Mouse (Mus musculus) inflammation-experienced regulatory T-cells (primary cell): ENCODE data around the gene AC129217.1. TPM values are rescaled to one million over a fixed set of nuclear protein-coding genes. Genes with fewer than 3 reads are reported as not detected.

Experiments used
- polyA plus RNA-seq, 2 experiments: library from polyadenylated mRNA; unstranded; fragments of 100-300 nt; shearing (Covaris generic); gene quantifications; one replicate each; pipeline ENCODE4 v1.2.1; 2017

The AC129217.1 gene
- polyA plus RNA-seq: not detected

DNA sequence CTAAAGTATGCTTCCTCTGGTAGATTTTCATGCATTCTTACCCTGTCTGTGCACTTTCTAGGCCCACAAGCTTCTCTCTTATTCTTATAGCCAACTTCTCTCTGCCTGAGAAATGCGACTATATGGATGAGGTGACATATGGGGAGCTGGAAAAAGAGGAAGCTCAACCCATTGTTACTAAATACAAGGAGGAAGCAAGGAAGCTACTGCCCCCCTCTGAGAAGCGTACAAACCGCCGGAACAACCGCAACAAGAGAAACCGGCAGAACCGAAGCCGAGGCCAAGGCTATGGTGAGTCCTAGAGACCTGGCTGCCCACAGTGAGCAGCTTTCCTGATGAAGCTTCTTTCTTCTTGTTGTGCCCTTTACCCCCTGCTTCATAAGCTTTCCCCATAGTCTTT is at the start of gene AC129217.1:
TSS of gene AC129217.1 (plus strand) at position 114 of the 400 bp plus-strand sequence.

GRCm38 (mm10) chr19:8786008-8786781 is 43.4 kb upstream of the AC129217.1 start, which contains the start of gene Taf6l:
Gene Taf6l (minus strand): TSS chr19:8786417.

DNA sequence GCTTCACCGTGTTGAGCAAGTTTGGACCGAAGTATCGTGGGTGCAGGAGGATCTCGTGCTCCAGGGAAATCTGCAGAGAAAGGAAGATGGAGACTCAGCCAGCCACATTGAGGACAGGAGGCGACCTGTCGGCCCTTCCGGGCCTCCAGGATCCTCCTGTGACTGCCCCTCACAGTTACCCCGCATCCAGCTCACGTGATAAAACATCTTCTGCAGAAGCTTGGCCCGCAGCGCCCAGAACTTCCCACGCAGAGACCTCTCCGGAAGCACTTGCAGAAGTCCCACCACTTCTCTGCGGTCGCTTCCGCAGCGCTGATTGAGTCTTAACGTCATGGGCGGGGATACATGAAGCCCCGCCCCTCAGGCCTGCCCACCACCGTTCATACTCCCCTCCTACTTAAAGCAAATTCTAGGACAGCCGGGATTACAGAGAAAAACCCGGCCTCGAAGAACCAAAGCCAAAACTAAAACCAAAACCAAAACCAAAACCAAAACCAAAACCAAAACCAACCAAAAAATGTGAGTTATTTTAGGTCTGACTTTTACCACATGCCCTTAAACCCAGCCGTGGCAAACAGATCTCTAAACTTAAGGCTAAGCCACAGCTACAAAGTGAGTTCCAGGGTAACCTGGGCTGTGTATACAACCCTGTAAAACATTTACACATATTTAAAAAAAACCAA is 31.2 kb upstream of the AC129217.1 start, which contains the start of gene Polr2g:
TSS of gene Polr2g (minus strand) at position 314 of the 683 bp plus-strand sequence.

GRCm38 (mm10) chr19:8802130-8802821 is 27.3 kb upstream of the AC129217.1 start, which contains the start of gene Zbtb3:
Gene Zbtb3 (plus strand): TSS chr19:8802555.

DNA sequence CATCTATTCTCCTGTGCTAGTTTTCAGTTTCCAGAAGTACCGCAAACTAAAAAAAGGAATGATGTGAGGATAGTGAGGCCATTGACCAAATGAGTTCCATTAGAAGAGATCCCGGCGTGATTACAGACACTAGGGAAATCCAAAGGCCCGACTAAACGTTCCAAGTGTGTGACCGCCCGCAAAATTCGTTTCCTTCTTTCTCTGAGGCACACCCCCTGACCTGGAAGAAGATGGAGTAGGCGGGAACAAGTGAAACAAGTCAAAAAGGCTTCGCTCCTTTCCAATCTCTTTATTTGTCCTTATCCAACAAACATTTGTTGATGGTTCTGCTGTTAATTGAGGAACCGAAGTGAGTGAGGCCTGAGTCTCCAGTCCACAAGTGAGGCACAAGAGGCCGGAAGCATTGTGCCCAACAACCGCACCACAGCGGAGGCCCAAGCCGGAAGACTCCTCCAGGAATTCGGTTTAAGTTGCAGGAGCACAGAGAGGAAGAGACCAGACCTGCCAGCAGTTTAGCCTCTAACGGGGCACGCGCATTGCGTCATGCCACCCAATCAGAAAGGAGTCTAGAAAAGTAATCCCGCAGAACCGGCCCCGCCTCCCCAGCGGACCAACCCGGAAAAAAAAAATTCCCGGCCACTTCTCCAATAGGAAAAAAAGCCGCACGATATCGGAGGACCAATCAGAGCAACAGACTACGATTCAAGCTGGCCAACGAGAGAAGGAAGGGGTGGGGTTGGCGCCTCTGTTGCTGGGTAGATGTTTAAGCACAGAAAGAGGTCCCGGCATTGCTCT is 10.6 kb upstream of the AC129217.1 start, which contains the start of gene Ttc9c:
TSS of gene Ttc9c (minus strand) at position 533 of the 795 bp plus-strand sequence.

DNA sequence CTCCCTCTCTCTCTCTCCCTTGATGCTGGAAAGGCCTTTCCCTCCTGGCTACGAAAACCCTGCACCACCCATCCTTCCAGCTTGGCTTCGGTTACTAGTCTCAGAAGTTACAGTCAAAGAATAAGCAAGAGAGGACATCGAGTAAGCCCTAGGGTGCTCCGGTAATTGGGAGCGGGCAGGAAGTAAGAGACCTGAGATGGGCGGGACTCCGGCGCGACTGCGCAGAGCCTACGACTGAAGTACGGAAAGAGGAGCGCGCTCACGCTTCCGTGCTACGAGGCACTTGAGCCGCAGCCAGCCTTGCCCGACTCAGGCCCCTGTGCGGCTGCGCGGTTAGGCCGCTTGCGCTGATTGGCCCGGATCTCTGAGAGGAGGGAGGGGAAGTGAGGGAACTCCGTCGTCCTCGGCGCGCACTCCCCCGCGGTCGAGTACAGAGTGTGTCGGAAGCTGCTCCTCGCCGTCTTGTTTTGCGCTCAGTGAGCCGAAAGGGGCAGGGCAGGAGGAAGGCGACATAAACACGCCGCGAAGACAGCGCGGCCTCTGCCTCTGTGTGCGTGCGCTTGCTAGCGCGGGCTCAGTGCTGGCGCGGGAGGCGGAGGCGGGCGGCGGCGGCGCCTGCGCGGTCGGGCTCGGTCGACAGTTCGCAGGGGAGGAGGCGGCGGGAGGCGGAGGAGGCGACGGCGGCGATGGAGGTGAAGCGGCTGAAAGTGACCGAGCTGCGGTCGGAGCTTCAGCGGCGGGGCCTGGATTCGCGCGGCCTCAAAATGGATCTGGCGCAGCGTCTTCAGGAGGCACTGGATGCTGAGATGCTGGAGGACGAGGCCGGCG is 9.8 kb upstream of the AC129217.1 start, which contains the start of gene Hnrnpul2:
TSS of gene Hnrnpul2 (plus strand) at position 415 of the 828 bp plus-strand sequence.

GRCm38 (mm10) chr19:8837251-8837791 is 7.7 kb downstream of the AC129217.1 start, which contains the start of gene Bscl2:
Gene Bscl2 (plus strand): TSS chr19:8837467.

DNA sequence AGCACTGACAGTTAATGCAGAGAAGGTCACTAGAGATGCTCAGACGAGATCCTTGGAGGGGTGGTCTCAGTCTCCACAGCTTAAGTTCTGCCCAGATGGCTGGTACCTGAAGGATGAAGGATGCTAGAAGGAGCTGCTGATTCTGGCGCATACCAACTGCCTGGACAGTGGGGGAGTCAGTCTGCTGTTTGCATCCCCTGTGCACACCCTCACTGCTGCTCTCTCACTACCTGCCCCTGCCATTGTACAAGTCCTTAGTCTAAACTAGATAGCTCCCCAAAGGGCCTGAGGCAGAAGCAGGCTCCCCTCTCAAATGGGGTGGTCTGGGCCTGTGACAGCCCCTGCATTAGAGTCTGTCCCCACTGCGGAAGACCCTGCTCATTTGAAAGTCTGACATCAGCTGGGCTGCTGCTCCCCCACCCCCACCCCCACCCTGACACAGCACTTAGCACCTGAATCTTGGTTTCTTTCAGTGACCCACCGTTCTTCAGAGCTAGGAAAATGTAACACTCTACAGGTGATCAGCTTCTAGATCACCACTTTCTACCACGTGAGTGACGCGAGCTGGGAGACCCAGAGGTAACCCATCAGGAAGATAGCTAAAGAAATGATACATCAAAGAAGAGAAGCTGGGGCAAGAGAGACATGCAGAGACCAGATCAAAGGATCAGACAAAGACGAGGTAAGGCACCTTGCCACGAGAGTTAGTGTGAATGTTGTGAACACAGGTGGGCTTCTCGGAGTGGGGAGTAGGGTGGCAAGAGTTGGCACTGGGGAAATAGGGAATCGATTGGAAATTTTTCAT is 9.7 kb downstream of the AC129217.1 start, which contains the start of gene Gng3:
TSS of gene Gng3 (minus strand) at position 92 of the 805 bp plus-strand sequence.

DNA sequence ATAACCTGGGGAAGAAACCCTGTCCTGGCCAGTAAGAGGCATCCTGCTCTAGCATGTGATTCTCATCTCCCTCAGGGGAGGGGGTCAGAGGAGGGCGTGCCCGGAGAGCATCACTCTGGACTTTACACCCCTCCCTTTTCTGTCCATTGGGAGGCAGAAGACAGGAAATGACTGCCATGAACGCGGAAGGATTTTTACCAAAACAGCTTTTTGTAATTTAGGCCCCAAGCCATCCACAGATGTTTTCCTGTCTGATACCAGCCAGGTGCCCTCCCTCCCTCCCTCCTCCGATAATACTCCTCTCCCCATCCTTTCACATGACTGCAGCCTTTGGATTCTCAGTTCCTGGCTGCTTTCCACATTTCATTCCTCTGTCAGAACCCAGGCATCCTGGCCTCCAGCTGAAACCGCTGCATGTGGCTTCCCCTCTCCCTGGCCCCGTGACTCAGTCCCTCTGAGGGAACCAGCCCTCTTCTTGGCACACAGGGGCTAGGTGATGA is 20.9 kb downstream of the AC129217.1 start, which contains the start of gene Lrrn4cl:
TSS of gene Lrrn4cl (plus strand) at position 367 of the 500 bp plus-strand sequence.

GRCm38 (mm10) chr19:8871267-8872186 is 42.0 kb downstream of the AC129217.1 start, which contains the start of gene Ubxn1:
Gene Ubxn1 (plus strand): TSS chr19:8871496.

DNA sequence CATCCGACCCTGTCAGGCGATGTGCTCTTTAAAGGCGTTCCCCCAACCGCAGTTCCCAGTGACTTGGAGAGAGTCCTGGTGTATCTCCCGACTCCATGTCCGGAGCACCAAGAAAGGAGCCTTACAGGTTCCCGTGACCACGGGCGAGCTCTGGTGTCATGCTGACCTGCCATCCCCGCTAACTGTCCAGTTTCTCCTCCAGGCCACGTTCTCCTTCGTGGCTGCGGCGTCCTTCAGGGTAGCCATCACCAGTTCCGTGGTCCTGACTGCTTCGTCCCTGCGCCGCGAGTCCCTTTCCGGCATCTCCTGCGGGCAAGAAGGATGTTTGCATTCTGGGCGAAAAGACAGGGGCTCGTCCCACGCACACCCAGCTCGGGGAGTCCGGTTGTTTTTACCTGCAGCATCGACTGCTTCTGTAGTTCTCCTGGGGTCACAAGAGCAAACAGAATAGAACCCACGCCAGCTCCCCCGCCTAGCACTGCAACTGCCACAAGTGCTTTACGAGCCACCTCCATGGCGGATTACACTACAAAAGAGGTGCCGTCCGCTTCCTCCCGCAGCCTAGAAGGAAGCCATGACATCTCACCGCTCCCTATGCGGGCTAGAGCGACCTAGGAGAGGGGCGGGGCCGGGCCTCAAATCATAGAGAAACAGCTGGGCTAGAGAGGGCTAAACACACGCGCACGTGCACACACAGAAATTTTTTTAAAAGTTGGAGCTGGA is 50.9 kb downstream of the AC129217.1 start, which contains the start of gene Uqcc3:
TSS of gene Uqcc3 (minus strand) at position 613 of the 723 bp plus-strand sequence.

DNA sequence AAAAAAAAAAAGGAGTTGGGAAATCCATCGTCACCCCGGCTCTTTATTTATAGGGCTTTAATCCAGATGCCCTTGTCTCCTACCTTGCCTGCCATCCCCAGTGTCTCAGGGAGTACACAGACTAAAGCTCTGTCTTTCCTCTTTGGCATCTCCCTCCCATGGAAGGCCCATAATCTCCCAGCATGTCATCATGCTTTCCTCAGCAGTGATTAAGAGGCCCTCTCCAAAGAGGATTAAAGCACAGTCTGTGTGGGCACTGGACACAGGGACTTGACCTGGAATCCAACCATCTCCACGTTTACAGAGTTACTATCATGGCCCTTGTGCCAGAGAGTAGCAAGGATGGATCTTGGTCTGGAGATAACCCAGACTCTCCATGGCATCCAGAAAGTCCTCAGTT is 54.0 kb downstream of the AC129217.1 start, which contains the start of the genes Lbhd1 and Gm49403:
TSS of gene Lbhd1 (plus strand) at position 117 of the 400 bp plus-strand sequence.
TSS of gene Gm49403 (plus strand) at position 315 of the 400 bp plus-strand sequence.

DNA sequence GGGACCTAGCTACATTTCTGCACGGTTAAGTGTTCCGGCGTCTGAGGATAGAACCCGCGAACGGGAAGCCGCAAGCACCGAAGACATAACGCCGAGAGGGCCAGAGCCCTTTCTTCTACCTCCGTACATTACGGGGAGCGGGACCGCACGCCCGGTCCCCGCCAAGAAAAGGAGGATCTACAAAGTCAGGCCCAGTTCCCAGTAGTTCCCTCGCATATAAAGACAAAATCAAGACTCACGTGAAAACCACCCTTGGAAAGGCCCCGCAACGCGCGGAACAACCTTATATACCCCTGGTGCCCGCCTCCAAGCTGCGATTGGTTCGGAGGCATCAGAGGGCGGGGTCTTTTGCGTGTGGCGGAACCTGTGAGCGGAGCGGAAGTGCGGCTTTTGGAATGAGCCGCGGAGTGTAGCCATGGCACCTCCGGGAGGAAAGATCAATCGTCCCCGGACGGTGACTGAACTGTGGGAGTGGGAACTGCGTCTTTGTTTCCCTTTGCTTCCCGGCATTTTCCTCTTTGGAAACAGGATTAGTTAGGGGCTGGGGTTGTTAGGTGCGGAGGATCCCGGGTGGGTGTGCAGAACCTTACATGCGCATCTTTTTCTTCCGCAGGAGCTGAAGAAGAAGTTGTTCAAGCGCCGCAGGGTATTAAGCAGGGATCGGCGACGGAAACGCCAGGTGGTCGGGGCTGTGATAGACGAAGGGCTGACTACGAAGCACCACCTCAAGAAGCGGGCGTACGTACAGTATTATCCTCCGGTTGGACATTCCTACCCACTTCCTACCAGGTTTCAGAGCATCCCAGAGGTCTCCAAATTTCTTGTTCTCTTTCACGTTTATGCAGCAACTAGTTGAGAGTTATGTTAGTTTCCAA is 59.2 kb downstream of the AC129217.1 start, which contains the start of the genes 1810009A15Rik and Gm49416:
TSS of gene 1810009A15Rik (plus strand) at position 343 of the 875 bp plus-strand sequence.
TSS of gene Gm49416 (plus strand) at position 416 of the 875 bp plus-strand sequence.

